Mouse (Mus musculus) intestine, postnatal 0 days (tissue): ENCODE measurements around the gene Slc25a18. TPM values are rescaled to one million over a fixed set of nuclear protein-coding genes. Genes with fewer than 3 reads are reported as not detected.

ENCODE experiments used
- ATAC-seq: fragments of 200-750 bp; cut with Nextera tagmentation; 2 replicates; pipeline ENCODE4 v1.8.0; 2017; ENCODE audit warnings: mild to moderate bottlenecking, moderate TSS enrichment, moderate library complexity
- H3K27ac ChIP-seq: fragments of 300-500 bp; sonication (generic); 2 replicates; pipeline ENCODE4 v1.5.1; 2014; ENCODE audit warnings: mild to moderate bottlenecking, low read depth, low read length, moderate library complexity
- H3K27me3 ChIP-seq: fragments of 300-500 bp; sonication (generic); replicated peaks from 2 replicates; pipeline ENCODE4 v1.6.1; 2014; ENCODE audit warnings: low read length, mixed read lengths; ENCODE audit not compliant: control insufficient read depth, insufficient read depth
- H3K36me3 ChIP-seq: fragments of 300-500 bp; sonication (generic); 2 replicates; pipeline ENCODE4 v1.6.1; 2014; ENCODE audit warnings: mild to moderate bottlenecking, moderate library complexity; ENCODE audit not compliant: control insufficient read depth, insufficient read depth
- H3K4me1 ChIP-seq: fragments of 300-500 bp; sonication (generic); replicated peaks from 2 replicates; pipeline ENCODE4 v1.6.1; 2014; ENCODE audit warnings: antibody characterized with exemption, low read length, mixed read lengths; ENCODE audit not compliant: control insufficient read depth, insufficient read depth
- H3K4me2 ChIP-seq: fragments of 300-500 bp; sonication (generic); replicated peaks from 2 replicates; pipeline ENCODE4 v1.6.1; 2014; ENCODE audit warnings: low read depth, mild to moderate bottlenecking, moderate library complexity
- H3K4me3 ChIP-seq: fragments of 300-500 bp; sonication (generic); 2 replicates; pipeline ENCODE4 v1.5.1; 2014; ENCODE audit warnings: low read depth, low read length
- H3K9ac ChIP-seq: fragments of 300-500 bp; sonication (generic); 2 replicates; pipeline ENCODE4 v1.6.1; 2014; ENCODE audit warnings: mild to moderate bottlenecking, low read depth, low read length
- H3K9me3 ChIP-seq: fragments of 300-500 bp; sonication (generic); 2 replicates; pipeline ENCODE4 v1.6.1; 2016; ENCODE audit warnings: mixed run types; ENCODE audit not compliant: control insufficient read depth
- CTCF ChIP-seq: sonication (generic); IDR thresholded peaks from 2 replicates; pipeline ENCODE4 v1.5.1; 2016; ENCODE audit warnings: low read depth, mild to moderate bottlenecking, control low read depth, antibody characterized with exemption, moderate library complexity
- WGBS: fragments of 180-500 bp; shearing (Covaris S2); extraction: QIAGEN DNeasy Blood & Tissue Kit; methylation state at CpG from one replicate; pipeline ENCODE4 v1.1.7; 2014; 5-methylcytosine and 5-hydroxymethylcytosine counted together
- polyA plus RNA-seq: library from polyadenylated mRNA; unstranded; fragments of >200 nt; fragmentation: Nextera tagmentation; extraction: Ambion mirVana; gene quantifications from 2 replicates; pipeline ENCODE4 v1.2.1, GENCODE M21; 2015

The Slc25a18 gene
- polyA plus RNA-seq, 1 experiment from 2014 or later: not detected

- H3K4me2 ChIP-seq: no peak overlapping the region
- 47% methylated on average over 3 of the region's 3 CpGs for WGBS
- no peak overlapping the region for H3K27ac ChIP-seq
- no peaks in the 10 kb centered on the region for H3K36me3 ChIP-seq
- no peak for TF ChIP-seq CTCF
- no peak overlapping the region for H3K4me3 ChIP-seq
- no peak for ATAC-seq
- no peak overlapping the region for H3K9ac ChIP-seq
- H3K27me3 ChIP-seq: no peaks in the 10 kb centered on the region
- H3K4me1 ChIP-seq: no peaks in the 10 kb centered on the region
- H3K9me3 ChIP-seq: no peaks in the 10 kb centered on the region
These were observed 4.8 kb downstream of the Slc25a18 start for GRCm38 (mm10) chr6:120778226-120778625.

GRCm38 (mm10) chr6:120782948-120783347, 9.6 kb downstream of the Slc25a18 start:
- H3K36me3 ChIP-seq: no peaks in the 10 kb centered on the region
- H3K4me3 ChIP-seq: no peak overlapping the region
- no peak for TF ChIP-seq CTCF
- WGBS: 86% methylated on average over 2 of the region's 2 CpGs
- H3K27ac ChIP-seq: no peak overlapping the region
- no peak for ATAC-seq
- H3K4me2 ChIP-seq: no peak overlapping the region
- H3K9me3 ChIP-seq: no peaks in the 10 kb centered on the region
- no peaks in the 10 kb centered on the region for H3K27me3 ChIP-seq
- H3K9ac ChIP-seq: no peak overlapping the region
- H3K4me1 ChIP-seq: no peaks in the 10 kb centered on the region

GRCm38 (mm10) chr6:120784351-120784750, 11.0 kb downstream of the Slc25a18 start:
- 0 out of 2 replicates have a peak, but pooled peaks cover 3% of the 10 kb centered on the region for H3K36me3 ChIP-seq
- H3K4me3 ChIP-seq: no peak overlapping the region
- H3K27ac ChIP-seq: no peak overlapping the region
- ATAC-seq: no peak
- H3K9ac ChIP-seq: no peak overlapping the region
- no peaks in the 10 kb centered on the region for H3K9me3 ChIP-seq
- WGBS: 73% methylated on average over 7 of the region's 7 CpGs
- no peak overlapping the region for H3K4me2 ChIP-seq
- TF ChIP-seq CTCF: no peak
- no peaks in the 10 kb centered on the region for H3K27me3 ChIP-seq
- no peaks in the 10 kb centered on the region for H3K4me1 ChIP-seq

- H3K27ac ChIP-seq: no peak overlapping the region
- no peaks in the 10 kb centered on the region for H3K9me3 ChIP-seq
- no peak overlapping the region for H3K4me2 ChIP-seq
- H3K9ac ChIP-seq: no peak overlapping the region
- H3K4me3 ChIP-seq: no peak overlapping the region
- no peaks in the 10 kb centered on the region for H3K4me1 ChIP-seq
- no peak for TF ChIP-seq CTCF
- H3K27me3 ChIP-seq: no peaks in the 10 kb centered on the region
- ATAC-seq: no peak
- peaks cover 18% of the 10 kb centered on the region for H3K36me3 ChIP-seq
- WGBS: 76% methylated on average over 5 of the region's 5 CpGs
These were observed 14.8 kb downstream of the Slc25a18 start for GRCm38 (mm10) chr6:120788068-120788607.

- H3K4me2 ChIP-seq: no peak overlapping the region
- H3K27me3 ChIP-seq: no peaks in the 10 kb centered on the region
- H3K4me3 ChIP-seq: no peak overlapping the region
- no peak overlapping the region for H3K27ac ChIP-seq
- no peak overlapping the region for H3K9ac ChIP-seq
- peaks cover 25% of the 10 kb centered on the region for H3K36me3 ChIP-seq
- H3K4me1 ChIP-seq: no peaks in the 10 kb centered on the region
- TF ChIP-seq CTCF: peak; percentile 57
- no peaks in the 10 kb centered on the region for H3K9me3 ChIP-seq
- no peak for ATAC-seq
These were observed 15.5 kb downstream of the Slc25a18 start for GRCm38 (mm10) chr6:120788904-120789303.

GRCm38 (mm10) chr6:120790153-120790552, 16.8 kb downstream of the Slc25a18 start:
- no peak overlapping the region for H3K9ac ChIP-seq
- H3K4me3 ChIP-seq: no peak overlapping the region
- ATAC-seq: no peak
- no peak overlapping the region for H3K4me2 ChIP-seq
- TF ChIP-seq CTCF: no peak
- no peaks in the 10 kb centered on the region for H3K9me3 ChIP-seq
- no peak overlapping the region for H3K27ac ChIP-seq
- peaks cover 37% of the 10 kb centered on the region for H3K36me3 ChIP-seq
- H3K27me3 ChIP-seq: no peaks in the 10 kb centered on the region
- no peaks in the 10 kb centered on the region for H3K4me1 ChIP-seq
- WGBS: 94% methylated on average over 10 of the region's 11 CpGs

GRCm38 (mm10) chr6:120790717-120791116, 17.3 kb downstream of the Slc25a18 start:
- no peak for ATAC-seq

More at GRCm38 (mm10) chr6:120790717-120791116, 17.3 kb downstream of the Slc25a18 start:
- Histone ChIP-seq H3K4me1 (no peaks in the 10 kb centered on the region), H3K9ac (no peak overlapping the region), H3K4me3 (no peak overlapping the region), H3K27ac (no peak overlapping the region), H3K9me3 (no peaks in the 10 kb centered on the region), H3K27me3 (no peaks in the 10 kb centered on the region), H3K36me3 (peaks cover 42% of the 10 kb centered on the region), H3K4me2 (no peak overlapping the region)
- no peak for TF ChIP-seq CTCF
- 77% methylated on average over 5 of the region's 5 CpGs for WGBS
